In the genomic region with DNA sequence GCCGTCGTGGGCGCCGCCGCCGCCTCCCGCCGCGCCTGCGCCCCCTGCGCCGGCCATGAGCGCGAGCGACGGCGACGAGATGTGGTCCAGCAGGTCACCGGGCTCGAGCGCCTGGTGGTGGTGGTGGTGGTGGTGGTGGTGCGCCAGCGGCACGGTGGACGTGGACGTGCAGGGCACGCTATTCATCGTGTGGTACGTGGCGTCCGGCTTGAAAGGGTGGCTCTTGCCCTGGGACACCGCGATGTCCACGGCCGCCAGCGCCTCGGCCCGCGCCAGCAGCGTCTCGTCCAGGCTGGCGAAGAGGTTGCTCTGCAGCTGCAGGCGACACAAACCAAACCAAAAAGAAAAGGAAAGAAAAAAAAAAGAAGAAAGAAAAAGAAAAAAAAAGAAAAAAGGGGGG, we compare ENCODE assay signal across 8 mouse cellular contexts. TPM values are rescaled to one million over a fixed set of nuclear protein-coding genes. Genes with fewer than 3 reads are reported as not detected.
DNase-seq lines count a peak whose midpoint lies in the region; ATAC-seq and TF ChIP-seq lines count a peak whose summit lies in the region.
"Had no signal": no experiment of that assay in that cellular context is flagged by ENCODE, and none has a peak within 500 bp of the region (broad histone marks: within the 10 kb centered on the region; RNA-seq: fewer than 3 reads in every experiment).

No protein-coding gene starts in this region.

- TF ChIP-seq CTCF in stomach, postnatal 0 days (IDR thresholded peaks at IDR 0.05; ENCODE audit: low read depth) = no peak

- 0 out of 2 replicates have a peak, but pooled peaks cover 3% of the 10 kb centered on the region for H3K4me1 ChIP-seq in forebrain, embryonic 14.5 days (ENCODE audit: control insufficient read depth, insufficient read depth, low read length)
- peaks cover 9% of the 10 kb centered on the region for H3K4me1 ChIP-seq in liver, embryonic 12.5 days
- peaks cover 3% of the 10 kb centered on the region; the same call in 1 of the 2 replicates for H3K4me1 ChIP-seq in stomach, postnatal 0 days (replicated peaks; ENCODE audit: control insufficient read depth, insufficient read depth)

- H3K4me3 ChIP-seq in forebrain, embryonic 14.5 days (ENCODE audit: low read depth, low read length) = peak overlapping the region; percentile 52; the same call in 1 of the 2 replicates
- H3K4me3 ChIP-seq in liver, embryonic 12.5 days = peak overlapping the region; percentile 56
- peak overlapping the region; percentile 45; the same call in 1 of the 2 replicates for H3K4me3 ChIP-seq in stomach, postnatal 0 days (ENCODE audit: low read depth, low read length)

- H3K9ac ChIP-seq in forebrain, embryonic 14.5 days (ENCODE audit: low read length) = no peak overlapping the region
- no peak overlapping the region for H3K9ac ChIP-seq in liver, embryonic 12.5 days
- H3K9ac ChIP-seq in stomach, postnatal 0 days (ENCODE audit: low read length) = no peak overlapping the region

- no peaks in the 10 kb centered on the region for H3K36me3 ChIP-seq in forebrain, embryonic 14.5 days (ENCODE audit: control insufficient read depth, insufficient read depth, low read length)
- H3K36me3 ChIP-seq in liver, embryonic 12.5 days = no peaks in the 10 kb centered on the region
- H3K36me3 ChIP-seq in stomach, postnatal 0 days (ENCODE audit: control insufficient read depth, insufficient read depth, low read length) = no peaks in the 10 kb centered on the region

- under 1% methylated on average over 24 of the region's 43 CpGs for WGBS in forebrain, embryonic 14.5 days
- WGBS in liver, embryonic 12.5 days (ENCODE audit: insufficient replicate concordance) = 2% methylated on average over 37 of the region's 43 CpGs
- WGBS in stomach, postnatal 0 days = 1% methylated on average over 25 of the region's 43 CpGs

- no peak overlapping the region for H3K27ac ChIP-seq in forebrain, embryonic 14.5 days (ENCODE audit: low read depth, low read length)
- no peak overlapping the region for H3K27ac ChIP-seq in liver, embryonic 12.5 days
- H3K27ac ChIP-seq in stomach, postnatal 0 days (replicated peaks) = no peak overlapping the region

- peak; percentile 39 for DNase-seq in retina, postnatal 1 day
- no peak for DNase-seq in retina, embryonic 14.5 days (ENCODE audit: low spot score)
- DNase-seq in forebrain, embryonic 14.5 days (ENCODE audit: low spot score) = peak; percentile 3
- DNase-seq in stomach, postnatal 0 days (ENCODE audit: low spot score) = no peak
- no peak for DNase-seq in MN1 (ENCODE audit: low spot score)
- no peak for DNase-seq in kidney, adult 11 months

- ATAC-seq in forebrain, embryonic 14.5 days = no peak
- ATAC-seq in liver, embryonic 12.5 days = no peak
- no peak for ATAC-seq in stomach, postnatal 0 days (ENCODE audit: low FRiP score, low TSS enrichment)
- ATAC-seq: activated CD4-positive, CD25-positive, alpha-beta regulatory T cell, adult 4 months had no signal

- peaks cover 84% of the 10 kb centered on the region for H3K27me3 ChIP-seq in forebrain, embryonic 14.5 days (replicated peaks; ENCODE audit: control insufficient read depth, insufficient read depth, low read length)
- peaks cover 92% of the 10 kb centered on the region for H3K27me3 ChIP-seq in liver, embryonic 12.5 days (replicated peaks)
- peaks cover 47% of the 10 kb centered on the region for H3K27me3 ChIP-seq in stomach, postnatal 0 days (ENCODE audit: control insufficient read depth, insufficient read depth, low read length)

- no peak for TF ChIP-seq EP300 in stomach, postnatal 0 days (optimal IDR thresholded peaks at IDR 0.05)

- H3K4me2 ChIP-seq in forebrain, embryonic 14.5 days (ENCODE audit: low read length) = peak overlapping the region; percentile 89; the same call in 1 of the 2 replicates
- H3K4me2 ChIP-seq in liver, embryonic 12.5 days = peak overlapping the region; percentile 71
- H3K4me2 ChIP-seq in stomach, postnatal 0 days (replicated peaks; ENCODE audit: low read depth) = peak overlapping the region; percentile 78

- no peaks in the 10 kb centered on the region for H3K9me3 ChIP-seq in forebrain, embryonic 14.5 days (replicated peaks; ENCODE audit: control insufficient read depth, low read length)
- H3K9me3 ChIP-seq in liver, embryonic 12.5 days (replicated peaks) = no peaks in the 10 kb centered on the region
- H3K9me3 ChIP-seq in stomach, postnatal 0 days (ENCODE audit: control insufficient read depth, low read length) = no peaks in the 10 kb centered on the region

RNA-seq across cellular contexts. Expression of a gene that starts 1.2 kb away (rescaled TPM):
- 1.4 and 3.0 TPM in 2 replicates for polyA plus RNA-seq in forebrain, embryonic 14.5 days (2014; fragmentation: Nextera tagmentation; extraction: Ambion mirVana)
- 0.11 and 0.19 TPM in 2 replicates for polyA plus RNA-seq in liver, embryonic 12.5 days (2016; fragmentation: Nextera tagmentation; extraction: Ambion mirVana)
- polyA plus RNA-seq in stomach, postnatal 0 days (2015; fragmentation: Nextera tagmentation; extraction: Ambion mirVana) = 0.19 and 0.41 TPM in 2 replicates

RNA-seq across cellular contexts. Expression of a gene that starts 55.9 kb away (rescaled TPM):
- polyA plus RNA-seq in forebrain, embryonic 14.5 days (2014; fragmentation: Nextera tagmentation; extraction: Ambion mirVana) = 26.6 and 30.8 TPM in 2 replicates
- polyA plus RNA-seq in liver, embryonic 12.5 days (2016; fragmentation: Nextera tagmentation; extraction: Ambion mirVana) = 12.1 and 12.2 TPM in 2 replicates
- polyA plus RNA-seq in stomach, postnatal 0 days (2015; fragmentation: Nextera tagmentation; extraction: Ambion mirVana) = 10.7 and 12.3 TPM in 2 replicates

Comparison
In these comparisons a context has a peak if more than half of its experiments do, and no peak if none do; other contexts are left out.
1. DNase-seq: peak in retina, postnatal 1 day (single experiment) and forebrain, embryonic 14.5 days (single experiment); none in retina, embryonic 14.5 days (single experiment), stomach, postnatal 0 days (single experiment), MN1 (single experiment) and kidney, adult 11 months (single experiment).
2. Peak in every context shown above with its lines, with median percentiles within 50 percentile points of each other: H3K4me2 ChIP-seq and H3K4me3 ChIP-seq.